Mouse (Mus musculus): ENCODE results near the gene Atf6b.

Gene Atf6b

GRCm38 (mm10) chr17:34700671-34701071, 53.7 kb downstream of the Atf6b start:
- no peak for DNase-seq

Data from cerebellum, postnatal 25 days (tissue).